Mouse (Mus musculus) adrenal gland, postnatal 36 days (tissue): ENCODE measurements around the gene Dbndd2. TPM values are rescaled to one million over a fixed set of nuclear protein-coding genes. Genes with fewer than 3 reads are reported as not detected.

Experiments
- DNase-seq, 2 experiments: peaks; one replicate each; pipeline ENCODE4 v3.0.0; 2021; ENCODE audit warnings: mixed read lengths in 1 of 2
- total RNA-seq, 2 experiments: library from RNA; stranded (reverse); gene quantifications; 2 replicates each; pipeline ENCODE4 v1.2.3; 2021

Gene Dbndd2
- total RNA-seq, 2 experiments from 2014 or later = 8.0 to 12.5 TPM

DNA sequence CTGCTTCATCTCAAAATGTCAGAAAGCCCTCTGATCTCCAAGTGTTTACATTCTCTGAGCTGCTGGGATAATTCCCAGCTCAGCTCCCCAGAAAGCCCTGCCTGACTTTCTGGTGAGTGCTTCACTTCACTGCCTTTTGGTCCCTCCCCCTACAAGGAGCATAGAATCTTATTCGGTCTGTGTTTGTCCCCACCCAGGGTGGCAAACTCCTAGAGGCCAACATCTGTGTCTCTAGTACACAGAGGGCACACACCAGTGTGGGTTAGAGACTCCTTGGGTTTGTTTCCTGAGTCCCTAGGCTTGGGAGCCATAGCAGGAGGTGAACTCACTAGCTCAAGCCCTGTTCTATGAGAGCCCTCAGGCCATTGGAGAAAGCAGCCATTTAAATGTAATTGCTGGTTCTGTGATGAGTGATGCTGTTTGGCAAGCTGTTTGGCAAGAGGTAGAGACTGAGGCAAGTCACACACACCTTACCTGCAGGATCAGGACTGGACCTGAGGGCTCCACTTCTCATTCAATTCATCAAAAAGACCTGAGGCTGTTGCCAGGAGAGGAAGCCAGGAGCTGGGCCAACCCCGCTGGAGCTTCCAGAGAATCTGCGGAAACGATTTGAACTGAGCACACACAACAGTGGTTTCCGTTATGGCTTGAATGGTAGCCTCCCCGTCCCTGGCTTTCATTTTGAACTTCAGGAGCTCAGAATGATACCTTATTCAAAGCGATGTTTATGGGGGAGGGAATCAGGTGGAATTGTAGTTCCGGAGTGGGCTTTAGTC is 54.9 kb downstream of the Dbndd2 start:
- DNase-seq = no peak

DNA sequence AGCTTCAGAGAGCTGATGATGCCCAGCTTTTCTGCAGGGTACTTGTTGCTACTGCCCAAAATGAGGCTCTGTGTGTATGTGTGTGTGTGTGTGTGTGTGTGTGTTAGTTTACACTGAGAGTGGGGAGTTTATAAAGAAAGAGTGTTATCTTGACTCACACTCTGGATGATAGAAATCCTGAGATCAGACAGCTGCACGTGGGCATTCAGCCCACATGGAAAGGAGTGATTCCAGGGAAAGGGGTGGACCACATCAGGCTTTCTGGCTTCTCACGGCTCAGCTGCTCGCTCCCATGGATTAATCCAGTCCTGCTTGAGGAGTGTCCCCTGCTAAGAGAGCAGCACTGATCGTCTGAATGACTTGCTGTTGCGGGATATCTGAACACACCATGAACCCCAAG is 56.2 kb downstream of the Dbndd2 start:
- DNase-seq = no peak

DNA sequence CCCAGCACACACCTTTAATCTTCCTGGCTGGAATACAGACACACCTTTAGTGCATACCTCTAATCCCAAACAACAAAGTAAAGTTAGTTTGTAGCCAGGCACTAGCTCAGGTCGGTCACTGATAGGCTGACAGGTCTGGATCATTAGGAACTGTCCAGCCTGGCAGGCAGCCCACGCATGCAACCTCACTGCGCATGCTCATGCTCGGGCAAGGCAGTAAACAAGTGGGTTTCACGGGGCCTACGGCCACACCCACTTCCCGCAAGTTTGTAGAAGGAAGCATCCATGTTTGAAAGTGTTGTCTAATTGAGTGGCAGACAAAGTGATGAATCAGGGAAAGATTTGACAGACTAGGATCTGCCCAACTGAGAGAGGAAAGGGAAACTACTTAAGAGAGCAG is 56.7 kb downstream of the Dbndd2 start:
- no peak for DNase-seq

Other genes starting within 250 kb of the Dbndd2 start
- not detected for gene Svs2, start 247.6 kb upstream of the Dbndd2 start, total RNA-seq
- not detected for gene Svs3b, start 229.5 kb upstream of the Dbndd2 start, total RNA-seq
- not detected for gene Svs4, start 207.6 kb upstream of the Dbndd2 start, total RNA-seq
- gene Svs3a, start 196.8 kb upstream of the Dbndd2 start, total RNA-seq = not detected
- gene Svs6, start 169.4 kb upstream of the Dbndd2 start, total RNA-seq = not detected
- 1 to 10 TPM; 2.7 to 4.3 TPM for gene Svs5, start 153.4 kb upstream of the Dbndd2 start, total RNA-seq
- 10 to 100 TPM; 17.0 to 18.0 TPM for gene Slpi, start 97.0 kb upstream of the Dbndd2 start, total RNA-seq
- gene Rbpjl, start 83.0 kb upstream of the Dbndd2 start, total RNA-seq = not detected
- 1 to 10 TPM in 1 of 2 experiments, under 1 TPM in 1; 0.92 to 1.4 TPM for gene Matn4, start 80.9 kb upstream of the Dbndd2 start, total RNA-seq
- gene Sdc4, start 42.2 kb upstream of the Dbndd2 start, total RNA-seq = 100 to 1,000 TPM; 116 to 144 TPM
- gene Sys1, start 29.1 kb upstream of the Dbndd2 start, total RNA-seq = 10 to 100 TPM; 28.3 to 33.2 TPM
- gene Gm20458, start 25.1 kb upstream of the Dbndd2 start, total RNA-seq = 1 to 10 TPM; 5.0 to 8.4 TPM
- gene Trp53tg5, start 12.4 kb upstream of the Dbndd2 start, total RNA-seq = not detected
- 10 to 100 TPM; 74.0 to 98.3 TPM for gene Pigt, start 11.4 kb downstream of the Dbndd2 start, total RNA-seq
- gene Wfdc2, start 76.3 kb downstream of the Dbndd2 start, total RNA-seq = not detected
- gene Spint3, start 87.4 kb downstream of the Dbndd2 start, total RNA-seq = not detected
- gene Wfdc6a, start 99.3 kb downstream of the Dbndd2 start, total RNA-seq = under 1 TPM in 1 of 2 experiments, not detected in 1; 0.40 TPM
- gene Eppin, start 107.5 kb downstream of the Dbndd2 start, total RNA-seq = not detected
- not detected for gene Wfdc6b, start 127.4 kb downstream of the Dbndd2 start, total RNA-seq
- not detected for gene Wfdc8, start 127.5 kb downstream of the Dbndd2 start, total RNA-seq
- gene Wfdc16, start 152.7 kb downstream of the Dbndd2 start, total RNA-seq = not detected
- gene Wfdc10, start 169.9 kb downstream of the Dbndd2 start, total RNA-seq = not detected
- not detected for gene Wfdc9, start 170.5 kb downstream of the Dbndd2 start, total RNA-seq
- not detected for gene Wfdc11, start 188.0 kb downstream of the Dbndd2 start, total RNA-seq
- not detected for gene Wfdc13, start 199.0 kb downstream of the Dbndd2 start, total RNA-seq
- gene Spint4, start 212.4 kb downstream of the Dbndd2 start, total RNA-seq = not detected
- gene Spint5, start 229.2 kb downstream of the Dbndd2 start, total RNA-seq = not detected